Mouse (Mus musculus): ENCODE data around the gene Ppp1r12a.
"Not testable (repeated sequence)": the region's sequence is repeated elsewhere in the genome, so short reads cannot be mapped to it uniquely, and the experiment has no call there.

Ppp1r12a gene

GRCm38 (mm10) chr10:108203440-108203839 is 41.4 kb downstream of the Ppp1r12a start:
- no peak for DNase-seq

- no peak for DNase-seq
These were observed 47.4 kb downstream of the Ppp1r12a start for GRCm38 (mm10) chr10:108209396-108209795.

GRCm38 (mm10) chr10:108224413-108224812 is 62.4 kb downstream of the Ppp1r12a start:
- no peak for DNase-seq

- DNase-seq, result no peak
These were observed 75.1 kb downstream of the Ppp1r12a start for GRCm38 (mm10) chr10:108237049-108237448.

GRCm38 (mm10) chr10:108239061-108239460 is 77.1 kb downstream of the Ppp1r12a start:
- no peak for DNase-seq

- no peak for DNase-seq
These were observed 88.7 kb downstream of the Ppp1r12a start for GRCm38 (mm10) chr10:108250710-108251109.

- no peak for DNase-seq
These were observed 89.2 kb downstream of the Ppp1r12a start for GRCm38 (mm10) chr10:108251181-108251580.

GRCm38 (mm10) chr10:108255812-108256376 is 93.9 kb downstream of the Ppp1r12a start:
- DNase-seq, result no peak

GRCm38 (mm10) chr10:108260931-108261330 is 98.9 kb downstream of the Ppp1r12a start:
- DNase-seq, result peak in 1 of 2 experiments; percentile 57

GRCm38 (mm10) chr10:108264641-108265040 is 102.6 kb downstream of the Ppp1r12a start:
- DNase-seq, result no peak

GRCm38 (mm10) chr10:108271201-108271600 is 109.2 kb downstream of the Ppp1r12a start:
- peak in 1 of 2 experiments; percentile 2 for DNase-seq

GRCm38 (mm10) chr10:108276678-108277077 is 114.7 kb downstream of the Ppp1r12a start:
- peak in 1 of 2 experiments; percentile 2 for DNase-seq

GRCm38 (mm10) chr10:108277198-108277597 is 115.2 kb downstream of the Ppp1r12a start:
- DNase-seq, result no peak

- not testable (repeated sequence) for DNase-seq
These were observed 119.1 kb downstream of the Ppp1r12a start for GRCm38 (mm10) chr10:108281099-108281498.

GRCm38 (mm10) chr10:108282351-108282750 is 120.4 kb downstream of the Ppp1r12a start:
- no peak for DNase-seq

GRCm38 (mm10) chr10:108283418-108283817 is 121.4 kb downstream of the Ppp1r12a start:
- no peak for DNase-seq

GRCm38 (mm10) chr10:108283837-108284236 is 121.8 kb downstream of the Ppp1r12a start:
- DNase-seq, result no peak

- DNase-seq, result no peak
These were observed 122.5 kb downstream of the Ppp1r12a start for GRCm38 (mm10) chr10:108284445-108284844.

- DNase-seq, result no peak
These were observed 123.0 kb downstream of the Ppp1r12a start for GRCm38 (mm10) chr10:108284977-108285376.

- no peak for DNase-seq
These were observed 124.9 kb downstream of the Ppp1r12a start for GRCm38 (mm10) chr10:108286658-108287437.

GRCm38 (mm10) chr10:108287438-108287801 is 125.4 kb downstream of the Ppp1r12a start:
- no peak for DNase-seq

- DNase-seq, result no peak
These were observed 128.1 kb downstream of the Ppp1r12a start for GRCm38 (mm10) chr10:108290046-108290445.

GRCm38 (mm10) chr10:108291688-108292471 is 129.9 kb downstream of the Ppp1r12a start:
- DNase-seq, result no peak

GRCm38 (mm10) chr10:108292651-108293050 is 130.7 kb downstream of the Ppp1r12a start:
- DNase-seq, result no peak
